Mouse (Mus musculus): ENCODE measurements at regions not wholly inside any gene's neighbourhood (a gene's known extent, or its start where the extent isn't known, plus 50 kb on each side); places are given as distances from the start of the nearest gene placed in this dataset.
"Not testable (repeated sequence)": the region's sequence is repeated elsewhere in the genome, so short reads cannot be mapped to it uniquely, and the experiment has no call there.

DNA sequence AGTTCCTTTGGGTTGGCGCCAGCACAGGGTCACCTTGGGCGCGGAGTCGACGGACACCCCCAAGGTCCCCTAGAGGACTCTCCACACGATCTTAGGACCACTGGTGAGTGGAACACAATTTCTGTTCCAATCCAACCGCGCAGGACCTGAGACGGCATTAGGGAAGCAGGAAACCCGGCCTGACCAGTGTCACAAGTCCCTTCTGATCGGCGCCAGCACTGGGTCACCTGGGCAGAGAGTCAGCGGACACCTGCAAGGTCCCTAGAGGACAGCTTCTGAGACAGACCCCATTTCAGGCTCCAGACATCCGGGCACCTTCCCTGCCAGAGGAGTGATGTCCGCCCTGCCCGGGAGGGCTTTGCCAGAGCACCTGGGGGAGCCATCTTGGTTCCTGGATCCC is 74.2 kb upstream of the Cdh13 start:
- H3K4me1 ChIP-seq; H3K4me3 ChIP-seq (replicated peaks); H3K9ac ChIP-seq (replicated peaks); ATAC-seq (ENCODE audit: low FRiP score); H3K27ac ChIP-seq (replicated peaks); H3K36me3 ChIP-seq; H3K27me3 ChIP-seq (replicated peaks); H3K9me3 ChIP-seq (replicated peaks); H3K4me2 ChIP-seq: not testable (repeated sequence)
- WGBS, result 94% methylated on average over 16 of the region's 16 CpGs

DNA sequence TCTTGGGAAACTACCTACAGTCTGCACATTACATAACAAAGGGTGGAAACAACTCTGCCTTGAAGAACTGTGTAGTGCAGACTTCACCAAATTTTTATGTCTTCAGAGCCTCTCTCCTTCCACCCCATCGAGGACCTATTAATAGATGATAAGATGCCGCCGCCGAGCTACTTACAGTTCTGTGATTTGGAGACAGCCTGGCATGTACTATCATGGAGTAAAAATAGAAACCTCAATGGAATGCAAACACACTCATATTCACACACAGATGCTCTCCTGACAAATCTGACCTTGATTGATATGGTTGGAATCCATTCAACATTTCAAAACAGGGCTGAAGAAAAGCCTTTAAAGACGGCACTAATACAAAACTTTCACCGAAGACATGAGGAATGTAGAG is 92.7 kb upstream of the Cdh13 start:
- H3K9ac ChIP-seq (replicated peaks), result no peak overlapping the region
- WGBS, result 89% methylated on average over 6 of the region's 6 CpGs
- H3K27me3 ChIP-seq (replicated peaks), result no peaks in the 10 kb centered on the region
- H3K4me3 ChIP-seq (replicated peaks), result no peak overlapping the region
- no peak overlapping the region for H3K27ac ChIP-seq (replicated peaks)
- no peaks in the 10 kb centered on the region for H3K36me3 ChIP-seq
- no peak for ATAC-seq (ENCODE audit: low FRiP score)
- H3K4me2 ChIP-seq, result no peak overlapping the region
- no peaks in the 10 kb centered on the region for H3K9me3 ChIP-seq (replicated peaks)
- H3K4me1 ChIP-seq, result peaks cover 15% of the 10 kb centered on the region

DNA sequence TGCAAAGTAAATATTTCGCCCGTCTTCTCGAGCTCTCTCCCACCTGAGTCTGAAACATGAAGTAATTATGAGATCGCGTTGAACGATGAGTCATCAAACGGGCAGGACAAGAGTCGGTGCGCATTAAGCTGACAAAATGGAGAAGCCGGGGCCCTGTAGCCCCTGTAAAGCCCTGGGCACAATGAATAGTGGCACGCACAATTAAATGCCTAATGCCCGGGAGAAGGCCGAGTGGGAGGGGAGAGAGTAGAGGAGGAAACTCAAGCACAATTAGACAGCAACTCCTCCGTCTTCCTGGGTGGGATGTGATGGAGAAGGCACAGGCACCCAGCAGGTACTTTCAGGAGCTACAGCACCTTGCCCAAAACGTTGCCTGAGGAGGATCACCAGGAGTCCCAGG is 94.3 kb upstream of the Cdh13 start:
- ATAC-seq (ENCODE audit: low FRiP score), result no peak

DNA sequence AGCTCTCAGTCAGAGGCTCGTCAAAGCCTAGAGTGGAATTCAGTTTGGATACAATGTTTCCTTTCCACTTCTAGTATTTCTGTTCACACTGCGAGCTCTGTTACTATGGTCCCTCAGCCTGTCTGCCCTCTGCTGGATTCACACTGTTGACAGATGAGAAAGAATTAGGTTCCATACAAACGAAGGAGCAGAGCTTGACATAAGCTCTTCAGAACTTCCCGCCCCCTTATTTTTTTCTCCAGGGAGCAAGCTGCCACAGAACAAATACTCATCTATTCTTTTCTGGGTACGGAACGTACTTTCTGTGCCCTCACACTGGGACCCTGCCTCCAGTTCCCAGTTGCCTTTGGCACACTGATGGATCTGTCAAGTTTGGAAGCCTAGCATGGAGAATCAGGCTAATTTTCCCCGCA is 114.5 kb upstream of the Cdh13 start:
- Histone ChIP-seq H3K27ac (replicated peaks) (no peak overlapping the region), H3K36me3 (no peaks in the 10 kb centered on the region), H3K27me3 (replicated peaks) (no peaks in the 10 kb centered on the region), H3K4me2 (no peak overlapping the region), H3K4me1 (no peaks in the 10 kb centered on the region), H3K4me3 (replicated peaks) (no peak overlapping the region), H3K9ac (replicated peaks) (no peak overlapping the region), H3K9me3 (replicated peaks) (no peaks in the 10 kb centered on the region)
- 54% methylated on average over 7 of the region's 7 CpGs for WGBS
- no peak for ATAC-seq (ENCODE audit: low FRiP score)

More for the DNA sequence above, 94.3 kb upstream of the Cdh13 start:
- no peak overlapping the region for H3K9ac ChIP-seq (replicated peaks)
- H3K4me1 ChIP-seq, result peaks cover 15% of the 10 kb centered on the region
- 38% methylated on average over 15 of the region's 15 CpGs for WGBS
- H3K4me2 ChIP-seq, result no peak overlapping the region
- H3K9me3 ChIP-seq (replicated peaks), result no peaks in the 10 kb centered on the region
- H3K4me3 ChIP-seq (replicated peaks), result no peak overlapping the region
- no peaks in the 10 kb centered on the region for H3K27me3 ChIP-seq (replicated peaks)
- H3K36me3 ChIP-seq, result no peaks in the 10 kb centered on the region
- H3K27ac ChIP-seq (replicated peaks), result no peak overlapping the region

DNA sequence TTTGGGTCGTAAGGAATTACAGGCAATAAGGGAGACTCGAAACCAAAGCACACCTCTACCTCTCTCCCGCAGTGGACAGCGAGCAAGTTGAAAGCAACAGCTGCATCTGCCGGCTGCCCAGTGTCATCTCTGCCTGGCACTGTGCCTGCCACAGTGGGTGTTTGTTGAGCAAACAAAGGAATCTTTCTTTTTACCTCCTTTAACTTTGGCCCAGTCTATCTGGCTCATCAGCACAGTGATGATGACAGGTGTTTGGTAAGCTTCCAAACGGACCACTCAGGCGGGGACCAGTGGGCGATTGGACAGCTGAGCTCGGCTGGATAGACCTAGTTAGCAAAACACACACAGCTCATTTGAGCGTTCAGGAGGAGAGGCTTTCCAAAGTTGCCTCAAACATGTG is 121.4 kb upstream of the Cdh13 start:
- peaks cover 5% of the 10 kb centered on the region; the same call in 1 of the 2 replicates for H3K4me1 ChIP-seq
- no peak overlapping the region for H3K9ac ChIP-seq (replicated peaks)
- H3K4me2 ChIP-seq, result no peak overlapping the region
- 43% methylated on average over 10 of the region's 10 CpGs for WGBS
- H3K27ac ChIP-seq (replicated peaks), result 0 out of 2 replicates have a peak overlapping the region, but pooled peaks have one; percentile 13
- ATAC-seq (ENCODE audit: low FRiP score), result no peak; the same call in 1 of the 2 replicates
- no peaks in the 10 kb centered on the region for H3K9me3 ChIP-seq (replicated peaks)
- H3K4me3 ChIP-seq (replicated peaks), result no peak overlapping the region
- H3K36me3 ChIP-seq, result no peaks in the 10 kb centered on the region
- H3K27me3 ChIP-seq (replicated peaks), result no peaks in the 10 kb centered on the region

DNA sequence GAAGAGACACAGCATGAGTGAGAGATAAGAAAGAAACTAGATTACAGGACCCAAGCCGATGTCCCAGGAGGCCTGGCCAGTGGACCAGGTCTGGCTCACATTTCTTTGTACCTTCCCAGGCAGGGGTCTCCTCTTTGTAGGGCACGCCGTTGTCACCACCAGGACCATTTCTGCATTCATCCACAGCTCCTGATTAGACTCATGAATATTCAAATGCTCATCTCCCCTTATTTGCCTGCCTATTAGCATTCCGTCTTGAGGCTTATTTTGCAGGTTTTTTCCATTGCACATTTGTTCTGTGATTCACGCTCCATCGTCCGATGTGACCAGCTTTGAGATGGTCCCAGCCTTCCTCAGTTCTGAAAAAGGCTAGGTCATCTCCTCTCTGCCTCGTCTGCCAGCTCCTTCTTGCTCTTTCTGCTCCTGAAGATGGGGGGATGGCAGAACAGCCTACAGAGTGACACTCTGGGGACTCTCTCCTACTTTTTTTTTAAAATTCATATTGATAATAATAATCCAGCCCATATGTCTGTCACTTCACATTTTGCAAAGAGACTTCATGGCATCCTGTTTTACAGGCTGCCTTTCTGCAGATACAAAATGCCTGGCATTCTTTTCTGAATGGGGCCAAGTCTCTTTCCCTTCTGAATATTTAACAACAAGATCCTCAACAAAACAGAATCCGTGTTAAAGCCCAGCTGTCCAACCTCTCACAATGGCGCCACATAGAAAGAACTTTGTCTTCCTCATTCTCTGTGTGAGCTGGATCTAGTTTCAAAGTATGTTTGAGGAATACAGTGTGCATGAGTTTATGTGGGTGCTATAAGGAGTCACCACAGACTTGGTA is 136.0 kb upstream of the Cdh13 start:
- Histone ChIP-seq H3K4me3 (replicated peaks) (no peak overlapping the region), H3K4me2 (peak overlapping the region; percentile 15; the same call in 1 of the 2 replicates), H3K36me3 (no peaks in the 10 kb centered on the region), H3K27ac (replicated peaks) (no peak overlapping the region), H3K27me3 (replicated peaks) (no peaks in the 10 kb centered on the region), H3K9me3 (replicated peaks) (no peaks in the 10 kb centered on the region), H3K4me1 (peaks cover 14% of the 10 kb centered on the region), H3K9ac (replicated peaks) (no peak overlapping the region)
- ATAC-seq (ENCODE audit: low FRiP score), result no peak
- WGBS, result 31% methylated on average over 10 of the region's 10 CpGs

DNA sequence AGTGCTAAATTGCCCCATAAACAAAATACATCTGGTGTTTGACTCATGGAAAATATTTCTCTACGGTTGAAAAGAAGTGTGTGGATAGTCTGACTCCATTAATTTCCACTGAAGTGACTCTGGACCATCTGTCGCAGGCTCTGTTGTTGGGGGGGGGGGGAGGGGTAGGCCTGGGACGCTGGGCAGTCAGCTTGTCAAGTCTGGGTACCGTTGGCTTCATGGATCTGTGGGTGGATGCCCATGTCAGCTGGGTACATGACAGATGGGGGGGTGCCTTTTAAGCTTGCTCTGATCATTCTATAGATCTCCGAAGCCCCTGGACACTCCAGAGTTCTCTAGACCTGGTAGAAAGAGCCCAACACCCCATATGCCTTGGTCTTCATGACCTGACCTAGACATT is 139.0 kb upstream of the Cdh13 start:
- H3K9ac ChIP-seq (replicated peaks), result no peak overlapping the region
- H3K4me3 ChIP-seq (replicated peaks), result no peak overlapping the region
- H3K27me3 ChIP-seq (replicated peaks), result no peaks in the 10 kb centered on the region
- H3K9me3 ChIP-seq (replicated peaks), result no peaks in the 10 kb centered on the region
- H3K4me1 ChIP-seq, result peaks cover 14% of the 10 kb centered on the region
- no peaks in the 10 kb centered on the region for H3K36me3 ChIP-seq
- H3K4me2 ChIP-seq, result no peak overlapping the region
- ATAC-seq (ENCODE audit: low FRiP score), result no peak
- no peak overlapping the region for H3K27ac ChIP-seq (replicated peaks)
- 56% methylated on average over 5 of the region's 5 CpGs for WGBS

DNA sequence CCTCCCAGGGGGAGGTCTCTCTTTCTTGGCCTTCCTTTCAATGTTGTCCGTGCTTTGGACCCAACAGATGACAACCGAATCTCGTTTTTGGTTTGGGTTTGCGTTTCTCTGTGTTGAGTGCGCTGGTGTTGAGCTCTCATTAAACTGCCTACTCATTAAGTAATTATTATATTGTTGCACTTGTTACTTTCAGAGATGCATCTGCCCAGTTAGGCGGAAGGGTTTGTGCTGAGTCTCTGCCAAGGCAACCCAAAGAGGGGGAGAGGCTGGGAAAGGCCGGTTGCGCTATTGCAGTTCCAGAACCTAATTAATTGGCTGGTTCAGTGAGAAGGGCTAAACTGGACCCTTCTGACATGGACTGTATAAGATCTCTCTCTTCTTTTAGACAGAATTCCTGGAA is 141.2 kb upstream of the Cdh13 start:
- ATAC-seq (ENCODE audit: low FRiP score), result no peak
- Histone ChIP-seq H3K27me3 (replicated peaks) (no peaks in the 10 kb centered on the region), H3K9ac (replicated peaks) (no peak overlapping the region), H3K4me2 (no peak overlapping the region), H3K36me3 (no peaks in the 10 kb centered on the region), H3K4me1 (peaks cover 10% of the 10 kb centered on the region), H3K4me3 (replicated peaks) (no peak overlapping the region), H3K27ac (replicated peaks) (no peak overlapping the region), H3K9me3 (replicated peaks) (no peaks in the 10 kb centered on the region)
- WGBS, result 82% methylated on average over 8 of the region's 8 CpGs

DNA sequence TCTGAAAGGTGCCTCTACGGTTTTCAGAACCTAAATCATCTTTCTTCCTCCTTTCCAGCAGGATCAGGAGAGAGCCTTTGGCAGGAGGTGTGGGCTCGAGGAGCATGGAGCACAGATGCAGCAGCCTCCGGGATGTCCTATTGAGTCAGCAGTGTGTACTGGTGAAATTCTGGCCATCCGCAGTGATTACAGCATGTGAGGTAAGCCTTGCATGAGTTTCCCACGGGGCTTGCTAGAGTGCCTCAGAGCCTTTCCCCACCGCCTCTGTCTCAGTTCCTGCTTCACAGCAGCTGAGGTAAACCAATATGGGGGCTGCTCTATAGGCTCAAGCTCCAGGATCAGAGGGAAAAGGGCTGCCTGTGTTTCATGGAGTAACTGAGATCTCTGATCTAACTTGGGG is 143.6 kb upstream of the Cdh13 start:
- no peak for ATAC-seq (ENCODE audit: low FRiP score)
- H3K4me1 ChIP-seq, result peaks cover 6% of the 10 kb centered on the region
- H3K9me3 ChIP-seq (replicated peaks), result no peaks in the 10 kb centered on the region
- no peak overlapping the region for H3K4me2 ChIP-seq
- no peak overlapping the region for H3K9ac ChIP-seq (replicated peaks)
- H3K27me3 ChIP-seq (replicated peaks), result no peaks in the 10 kb centered on the region
- H3K4me3 ChIP-seq (replicated peaks), result no peak overlapping the region
- H3K36me3 ChIP-seq, result no peaks in the 10 kb centered on the region
- H3K27ac ChIP-seq (replicated peaks), result no peak overlapping the region
- WGBS, result 72% methylated on average over 6 of the region's 6 CpGs

DNA sequence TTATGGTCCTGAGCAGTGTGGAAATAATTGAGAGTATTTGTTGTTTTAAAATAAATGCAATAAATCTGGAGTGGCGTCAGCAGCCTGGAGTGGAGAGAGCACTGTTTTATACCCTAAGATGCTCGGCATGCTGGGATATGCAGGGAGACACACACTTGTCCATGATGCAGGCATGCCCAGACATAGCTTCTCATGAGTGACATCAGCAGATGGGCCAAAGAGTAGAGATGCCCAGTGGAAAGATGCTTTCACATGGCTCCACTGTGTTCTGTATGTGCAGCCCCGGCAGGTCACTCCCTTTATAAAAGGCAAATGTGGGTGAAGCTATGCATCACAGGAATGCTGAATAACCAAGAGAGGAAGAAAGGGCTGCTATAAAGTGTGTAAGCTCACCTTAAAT is 145.7 kb upstream of the Cdh13 start:
- no peak for ATAC-seq (ENCODE audit: low FRiP score)
- H3K36me3 ChIP-seq, result no peaks in the 10 kb centered on the region
- no peaks in the 10 kb centered on the region for H3K4me1 ChIP-seq
- H3K9me3 ChIP-seq (replicated peaks), result no peaks in the 10 kb centered on the region
- WGBS, result 53% methylated on average over 3 of the region's 3 CpGs
- no peak overlapping the region for H3K4me2 ChIP-seq
- H3K4me3 ChIP-seq (replicated peaks), result no peak overlapping the region
- H3K27me3 ChIP-seq (replicated peaks), result no peaks in the 10 kb centered on the region
- H3K9ac ChIP-seq (replicated peaks), result no peak overlapping the region
- H3K27ac ChIP-seq (replicated peaks), result no peak overlapping the region

DNA sequence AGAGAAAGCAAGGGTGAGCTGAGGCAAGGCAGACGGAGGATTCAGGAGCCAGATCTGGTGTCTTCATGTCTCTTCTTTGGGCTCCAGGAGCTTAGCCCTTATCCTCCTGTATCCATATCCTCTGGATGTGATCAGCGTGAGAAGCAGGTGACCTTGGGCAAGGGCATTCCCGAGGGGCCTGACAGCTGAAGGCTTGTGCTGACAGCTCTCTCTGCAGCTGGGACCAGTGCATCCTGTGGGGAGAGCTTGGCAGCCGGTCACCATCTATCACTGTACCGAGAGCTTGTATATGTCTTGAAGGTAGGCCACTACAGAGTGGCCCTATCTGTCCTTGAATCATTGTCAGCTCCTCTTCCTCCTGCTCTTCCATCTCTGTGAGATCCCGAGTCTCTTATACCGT is 158.5 kb upstream of the Cdh13 start:
- no peak overlapping the region for H3K4me3 ChIP-seq (replicated peaks)
- H3K4me1 ChIP-seq, result no peaks in the 10 kb centered on the region
- no peak for ATAC-seq (ENCODE audit: low FRiP score)
- no peak overlapping the region for H3K27ac ChIP-seq (replicated peaks)
- WGBS, result 82% methylated on average over 7 of the region's 7 CpGs
- H3K27me3 ChIP-seq (replicated peaks), result no peaks in the 10 kb centered on the region
- no peaks in the 10 kb centered on the region for H3K36me3 ChIP-seq
- H3K4me2 ChIP-seq, result no peak overlapping the region
- no peaks in the 10 kb centered on the region for H3K9me3 ChIP-seq (replicated peaks)
- H3K9ac ChIP-seq (replicated peaks), result no peak overlapping the region

DNA sequence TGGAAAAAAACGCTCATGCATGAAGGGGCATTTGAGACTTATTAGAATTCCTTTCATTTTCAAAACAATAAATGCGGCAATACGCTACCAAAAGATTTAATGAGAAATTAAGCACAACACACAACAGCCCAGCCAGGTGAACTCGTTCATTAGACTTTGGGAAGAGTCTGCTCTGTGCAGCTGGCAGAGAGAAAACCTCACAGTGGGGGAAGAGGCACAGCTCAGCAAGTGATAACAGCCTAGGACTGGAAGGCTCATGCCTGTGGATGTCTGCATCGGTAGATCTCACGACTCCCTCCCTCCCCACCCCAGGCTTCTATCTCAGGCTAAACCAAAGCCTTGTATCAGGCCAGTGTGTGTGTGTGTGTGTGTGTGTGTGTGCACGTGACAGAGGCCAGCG is 169.3 kb upstream of the Cdh13 start:
- peak overlapping the region; percentile 58; the same call in 1 of the 2 replicates for H3K27ac ChIP-seq (replicated peaks)
- 49% methylated on average over 8 of the region's 8 CpGs for WGBS
- no peaks in the 10 kb centered on the region for H3K36me3 ChIP-seq
- H3K27me3 ChIP-seq (replicated peaks), result no peaks in the 10 kb centered on the region; the same call in 1 of the 2 replicates
- H3K4me1 ChIP-seq, result peaks cover 9% of the 10 kb centered on the region
- peak overlapping the region; percentile 17; the same call in 1 of the 2 replicates for H3K4me2 ChIP-seq
- H3K4me3 ChIP-seq (replicated peaks), result no peak overlapping the region
- peak; percentile 77; the same call in 1 of the 2 replicates for ATAC-seq (ENCODE audit: low FRiP score)
- no peaks in the 10 kb centered on the region for H3K9me3 ChIP-seq (replicated peaks)
- no peak overlapping the region for H3K9ac ChIP-seq (replicated peaks)
